Mouse (Mus musculus) ZHBTc4 (cell line): Measurements from ENCODE around the gene Sos1.
A peak's percentile ranks its signal among the peaks of the same experiment; 100 is the strongest.
"Not testable (repeated sequence)": the region's sequence is repeated elsewhere in the genome, so short reads cannot be mapped to it uniquely, and the experiment has no call there.

Experiments
- DNase-seq: peaks from one replicate; pipeline ENCODE4 v3.0.0-alpha.2; 2011; ENCODE audit warnings: low read depth, low spot score

The Sos1 gene

GRCm38 (mm10) chr17:80426171-80426570, 54.1 kb downstream of the Sos1 start:
- DNase-seq, result no peak

GRCm38 (mm10) chr17:80420998-80421397, 59.3 kb downstream of the Sos1 start:
- no peak for DNase-seq

- peak; percentile 3 for DNase-seq
Observed at GRCm38 (mm10) chr17:80418572-80419210, 61.6 kb downstream of the Sos1 start.

- peak; percentile 5 for DNase-seq
Observed at GRCm38 (mm10) chr17:80411182-80411581, 69.1 kb downstream of the Sos1 start.

- no peak for DNase-seq
Observed at GRCm38 (mm10) chr17:80398243-80398642, 82.0 kb downstream of the Sos1 start.

GRCm38 (mm10) chr17:80391423-80392403, 88.5 kb downstream of the Sos1 start:
- peak; percentile 56 for DNase-seq

GRCm38 (mm10) chr17:80390024-80390423, 90.2 kb downstream of the Sos1 start:
- DNase-seq, result no peak

GRCm38 (mm10) chr17:80385671-80386070, 94.6 kb downstream of the Sos1 start:
- no peak for DNase-seq

GRCm38 (mm10) chr17:80378386-80378785, 101.9 kb downstream of the Sos1 start:
- DNase-seq, result not testable (repeated sequence)

GRCm38 (mm10) chr17:80373726-80374096, 106.5 kb downstream of the Sos1 start:
- no peak for DNase-seq

- peak; percentile 91 for DNase-seq
Observed at GRCm38 (mm10) chr17:80372989-80373725, 107.1 kb downstream of the Sos1 start, which contains the start of gene Gm10190. TSS of gene Gm10190 (minus strand) at chr17:80373541.

GRCm38 (mm10) chr17:80368606-80369005, 111.6 kb downstream of the Sos1 start:
- DNase-seq, result no peak

GRCm38 (mm10) chr17:80367276-80367675, 113.0 kb downstream of the Sos1 start:
- no peak for DNase-seq

- no peak for DNase-seq
Observed at GRCm38 (mm10) chr17:80360245-80360644, 120.0 kb downstream of the Sos1 start.

GRCm38 (mm10) chr17:80347234-80347633, 133.0 kb downstream of the Sos1 start:
- no peak for DNase-seq

- DNase-seq, result no peak
Observed at GRCm38 (mm10) chr17:80346591-80347125, 133.6 kb downstream of the Sos1 start.

GRCm38 (mm10) chr17:80345277-80345676, 135.0 kb downstream of the Sos1 start:
- DNase-seq, result peak; percentile 57
